Mouse (Mus musculus) limb, embryonic 14.5 days (tissue): ENCODE results near the gene Clba1. TPM values are rescaled to one million over a fixed set of nuclear protein-coding genes. Genes with fewer than 3 reads are reported as not detected.

Experiments
- ATAC-seq: fragments of 200-750 bp; cut with Nextera tagmentation; 2 replicates; pipeline ENCODE4 v1.8.0; 2017; ENCODE audit warnings: low read depth, moderate number of reproducible peaks, moderate TSS enrichment; ENCODE audit not compliant: low FRiP score
- DNase-seq: peaks from one replicate; pipeline ENCODE4 v3.0.0-alpha.2; 2015; ENCODE audit warnings: low spot score
- H3K27ac ChIP-seq: fragments of 300-500 bp; sonication (generic); replicated peaks from 2 replicates; pipeline ENCODE4 v1.5.1; 2014; ENCODE audit warnings: low read depth, mild to moderate bottlenecking, low read length, moderate library complexity, mixed read lengths
- H3K27me3 ChIP-seq: fragments of 300-500 bp; sonication (generic); 2 replicates; pipeline ENCODE4 v1.6.1; 2014; ENCODE audit warnings: low read length, mixed read lengths; ENCODE audit not compliant: control insufficient read depth, insufficient read depth
- H3K36me3 ChIP-seq: fragments of 300-500 bp; sonication (generic); 2 replicates; pipeline ENCODE4 v1.6.1; 2014; ENCODE audit warnings: mild to moderate bottlenecking, low read length, moderate library complexity, mixed read lengths; ENCODE audit not compliant: control insufficient read depth, insufficient read depth
- H3K4me1 ChIP-seq: fragments of 300-500 bp; sonication (generic); 2 replicates; pipeline ENCODE4 v1.6.1; 2014; ENCODE audit warnings: antibody characterized with exemption, low read length, mixed read lengths; ENCODE audit not compliant: control insufficient read depth, insufficient read depth
- H3K4me2 ChIP-seq: fragments of 300-500 bp; sonication (generic); replicated peaks from 2 replicates; pipeline ENCODE4 v1.6.1; 2014; ENCODE audit warnings: low read depth, mild to moderate bottlenecking, low read length, moderate library complexity; ENCODE audit not compliant: severe bottlenecking
- H3K4me3 ChIP-seq: fragments of 300-500 bp; sonication (generic); replicated peaks from 2 replicates; pipeline ENCODE4 v1.5.1; 2014; ENCODE audit warnings: low read length
- H3K9ac ChIP-seq: fragments of 300-500 bp; sonication (generic); 2 replicates; pipeline ENCODE4 v1.6.1; 2014; ENCODE audit warnings: mild to moderate bottlenecking, low read depth, low read length, moderate library complexity; ENCODE audit not compliant: severe bottlenecking
- H3K9me3 ChIP-seq: fragments of 300-500 bp; sonication (generic); 2 replicates; pipeline ENCODE4 v1.6.1; 2016; ENCODE audit warnings: low read length; ENCODE audit not compliant: control insufficient read depth
- POLR2A ChIP-seq: fragments of 200-500 bp; IDR thresholded peaks from 2 replicates; pipeline ENCODE4 v1.8.0; 2012; ENCODE audit warnings: inconsistent platforms, mild to moderate bottlenecking, moderate library complexity, borderline replicate concordance; ENCODE audit not compliant: insufficient read depth, insufficient read length; ENCODE audit errors: extremely low read depth
- WGBS: fragments of 180-500 bp; shearing (Covaris S2); extraction: QIAGEN DNeasy Blood & Tissue Kit; methylation state at CpG from one replicate; pipeline ENCODE4 v1.1.7; 2014; 5-methylcytosine and 5-hydroxymethylcytosine counted together
- polyA plus RNA-seq, 2 experiments: library from polyadenylated mRNA; depleted of rRNA in 1 of 2; stranded (reverse) in 1 of 2; unstranded in 1 of 2; fragments of >200 nt; fragmentation: Nextera tagmentation in 1 of 2; extraction: Ambion mirVana in 1 of 2; gene quantifications; 2 replicates each; pipeline versions ENCODE4 v1.2.1 to v1.2.3; 2012 to 2014

Gene Clba1
- polyA plus RNA-seq, 2 experiments: 3.7 to 5.7 TPM

DNA sequence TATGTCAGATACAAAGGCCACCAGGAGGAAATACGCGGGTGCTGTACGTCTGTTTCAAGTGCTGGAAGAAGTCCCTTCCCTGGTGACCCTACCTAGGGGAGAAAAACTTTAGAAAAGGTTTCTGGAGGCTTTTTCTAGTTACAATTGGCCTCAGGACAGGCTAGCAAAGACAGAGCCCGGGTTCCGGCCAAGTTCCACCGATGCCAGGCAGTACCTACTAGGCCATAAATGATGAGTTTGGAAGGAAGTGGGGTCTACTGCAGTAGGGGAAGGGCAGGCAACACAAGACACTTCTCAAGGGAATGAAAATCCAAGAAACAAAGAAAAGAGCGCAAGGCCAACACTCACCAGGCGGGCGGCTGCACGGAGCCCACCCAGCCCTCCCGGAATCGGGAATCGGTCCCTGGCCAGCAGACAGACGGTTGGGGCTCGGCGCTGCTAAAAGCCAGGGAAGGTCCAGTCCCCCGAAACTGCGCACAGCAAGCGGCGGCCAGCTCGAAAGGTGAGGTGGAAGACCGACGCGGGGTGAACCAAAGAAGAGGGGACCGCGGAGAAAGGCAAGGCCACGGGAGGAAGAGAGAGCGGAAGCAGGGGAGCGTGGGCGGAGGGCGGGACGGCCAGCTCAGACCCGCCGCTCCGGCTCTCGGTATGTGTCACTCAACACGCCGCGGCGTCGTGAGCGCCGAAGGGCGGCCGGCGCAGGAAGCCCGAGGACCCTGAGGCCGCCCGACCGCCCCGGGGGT is 19.9 kb downstream of the Clba1 start:
- Histone ChIP-seq H3K27me3 (no peaks in the 10 kb centered on the region), H3K9me3 (no peaks in the 10 kb centered on the region), H3K9ac (peak overlapping the region; percentile 94), H3K4me3 (peak overlapping the region; percentile 95), H3K4me2 (peak overlapping the region; percentile 71), H3K36me3 (peaks cover 46% of the 10 kb centered on the region), H3K4me1 (peaks cover 26% of the 10 kb centered on the region), H3K27ac (peak overlapping the region; percentile 90)
- peak; percentile 78 for ATAC-seq
- peak; percentile 72 for DNase-seq
- 0% methylated on average over 25 of the region's 51 CpGs for WGBS
- no peak for TF ChIP-seq POLR2A

DNA sequence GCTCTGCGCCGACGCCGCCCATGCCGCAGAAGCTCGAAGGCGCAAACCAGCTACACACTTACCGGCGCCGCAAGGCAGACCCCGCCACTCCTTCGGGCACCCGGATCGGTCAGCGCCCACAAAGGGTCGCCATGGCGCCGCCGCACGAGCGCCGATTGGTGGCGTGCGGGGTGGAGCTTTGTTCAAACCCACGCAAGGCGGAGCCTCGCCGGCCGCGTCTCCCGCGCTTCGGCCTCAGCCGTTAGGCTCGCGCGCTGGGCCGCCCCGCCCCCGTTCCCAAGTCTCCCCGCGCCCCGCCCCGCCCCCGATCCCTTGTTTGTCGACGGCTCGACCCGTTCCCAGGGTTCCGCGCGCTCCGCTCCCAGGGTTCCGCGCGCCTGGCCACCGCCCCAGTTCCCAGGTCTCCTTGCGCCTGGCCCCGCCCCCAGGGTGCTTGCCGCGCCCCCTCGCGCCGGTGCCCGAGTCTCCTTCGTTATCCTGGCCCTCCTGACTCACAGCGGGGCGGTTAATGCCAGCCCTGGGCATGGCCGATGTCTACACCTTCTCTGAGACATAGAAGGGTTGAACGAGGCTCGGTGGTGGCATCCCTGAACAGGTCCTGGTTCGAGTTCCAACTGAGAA is 20.6 kb downstream of the Clba1 start, which contains the start of gene Cdca4:
TSS of gene Cdca4 (minus strand) at position 180 of the 621 bp plus-strand sequence.
- peak; percentile 97 for DNase-seq
- Histone ChIP-seq H3K4me2 (peak within 1 kb of the TSS; percentile 71), H3K9ac (peak within 1 kb of the TSS; percentile 94), H3K36me3 (peaks cover 39% of the 10 kb centered on the region), H3K27ac (peak within 1 kb of the TSS; percentile 90), H3K27me3 (no peaks in the 10 kb centered on the region), H3K4me3 (peak within 1 kb of the TSS; percentile 95), H3K9me3 (no peaks in the 10 kb centered on the region), H3K4me1 (peaks cover 26% of the 10 kb centered on the region)
- ATAC-seq: peak; percentile 97
- WGBS: under 1% methylated on average over 27 of the region's 72 CpGs
- peak; percentile 92 for TF ChIP-seq POLR2A

DNA sequence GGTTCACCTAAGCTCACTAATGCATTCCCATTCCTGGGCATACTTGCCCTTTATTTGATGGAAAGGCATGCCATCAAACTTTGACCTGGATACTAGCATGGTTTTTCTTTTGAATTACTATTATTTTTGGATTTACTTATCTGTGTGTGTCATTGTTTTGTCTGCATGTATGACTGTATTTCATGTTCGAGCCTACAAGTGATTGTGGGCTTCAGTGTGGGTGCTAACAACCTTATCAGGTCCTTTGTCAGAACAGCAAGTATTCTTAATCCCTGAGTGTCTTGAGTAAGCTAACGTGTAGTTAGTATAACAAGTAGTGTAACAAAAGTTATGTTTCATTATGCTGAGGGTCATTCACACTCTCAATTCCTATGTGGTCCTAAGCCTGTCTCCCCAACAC is 21.4 kb downstream of the Clba1 start:
- TF ChIP-seq POLR2A: no peak
- no peak for DNase-seq
- Histone ChIP-seq H3K9me3 (no peaks in the 10 kb centered on the region), H3K27ac (0 out of 2 replicates have a peak overlapping the region, but pooled peaks have one; percentile 14), H3K4me2 (peak overlapping the region; percentile 56), H3K9ac (peak overlapping the region; percentile 94), H3K4me3 (peak overlapping the region; percentile 95), H3K27me3 (no peaks in the 10 kb centered on the region), H3K4me1 (peaks cover 26% of the 10 kb centered on the region), H3K36me3 (peaks cover 31% of the 10 kb centered on the region)
- no peak for ATAC-seq
- WGBS: 33% methylated on average over 2 of the region's 2 CpGs

DNA sequence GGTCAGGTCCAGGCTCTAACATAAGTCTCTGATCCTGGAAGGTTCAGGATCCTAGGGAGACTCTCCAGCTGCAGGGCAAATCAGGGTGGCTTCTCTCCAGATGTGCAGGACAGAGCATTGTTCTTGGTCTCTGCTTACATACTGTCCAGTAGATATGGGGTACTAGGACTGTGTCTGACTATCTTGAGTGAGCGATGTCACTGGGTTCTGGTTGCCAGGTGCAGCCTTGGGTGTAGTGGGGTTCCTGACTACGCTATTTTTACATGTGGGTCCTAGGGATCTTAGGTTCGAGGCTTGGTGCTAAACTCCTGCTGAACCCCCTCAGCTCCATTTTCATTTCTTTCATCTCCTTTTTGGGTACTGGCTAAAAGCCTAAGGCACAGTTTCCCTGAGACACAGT is 21.8 kb downstream of the Clba1 start:
- H3K4me3 ChIP-seq: peak overlapping the region; percentile 95
- H3K9ac ChIP-seq: peak overlapping the region; percentile 94
- ATAC-seq (no peak), DNase-seq (no peak)
- no peaks in the 10 kb centered on the region for H3K9me3 ChIP-seq
- no peak for TF ChIP-seq POLR2A
- peaks cover 26% of the 10 kb centered on the region for H3K4me1 ChIP-seq
- H3K36me3 ChIP-seq: peaks cover 29% of the 10 kb centered on the region
- peak overlapping the region; percentile 56 for H3K4me2 ChIP-seq
- no peaks in the 10 kb centered on the region for H3K27me3 ChIP-seq
- WGBS: 80% methylated on average over 3 of the region's 3 CpGs
- no peak overlapping the region for H3K27ac ChIP-seq

DNA sequence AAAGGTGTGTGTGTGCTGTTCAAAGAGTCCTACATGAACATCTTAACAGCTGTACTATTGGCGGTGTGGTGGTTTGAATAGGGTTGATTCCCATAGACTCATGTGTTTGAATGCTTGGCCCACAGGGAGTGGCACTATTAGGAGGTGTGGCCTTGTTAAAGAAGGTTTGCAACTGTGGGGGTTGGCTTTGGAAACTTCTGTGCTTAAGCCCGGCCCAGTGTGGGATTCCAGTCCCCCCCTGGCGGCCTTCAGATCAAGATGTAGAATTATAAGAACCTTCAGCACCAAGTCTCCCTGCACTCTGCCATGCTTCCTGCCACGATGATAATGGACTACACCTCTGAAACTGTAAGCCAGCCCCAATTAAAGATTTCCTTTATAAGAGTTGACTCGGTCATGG is 23.7 kb downstream of the Clba1 start:
- 93% methylated on average over 5 of the region's 5 CpGs for WGBS
- TF ChIP-seq POLR2A: no peak
- DNase-seq: no peak

More for the DNA sequence above, 23.7 kb downstream of the Clba1 start:
- H3K9ac ChIP-seq: no peak overlapping the region
- no peak overlapping the region for H3K27ac ChIP-seq
- H3K4me3 ChIP-seq: no peak overlapping the region
- H3K4me2 ChIP-seq: no peak overlapping the region
- H3K9me3 ChIP-seq: no peaks in the 10 kb centered on the region
- peaks cover 11% of the 10 kb centered on the region for H3K4me1 ChIP-seq
- H3K27me3 ChIP-seq: no peaks in the 10 kb centered on the region
- ATAC-seq: no peak
- H3K36me3 ChIP-seq: peaks cover 12% of the 10 kb centered on the region
